Comparison of ENCODE assay signal across 8 mouse cellular contexts in the genomic region with DNA sequence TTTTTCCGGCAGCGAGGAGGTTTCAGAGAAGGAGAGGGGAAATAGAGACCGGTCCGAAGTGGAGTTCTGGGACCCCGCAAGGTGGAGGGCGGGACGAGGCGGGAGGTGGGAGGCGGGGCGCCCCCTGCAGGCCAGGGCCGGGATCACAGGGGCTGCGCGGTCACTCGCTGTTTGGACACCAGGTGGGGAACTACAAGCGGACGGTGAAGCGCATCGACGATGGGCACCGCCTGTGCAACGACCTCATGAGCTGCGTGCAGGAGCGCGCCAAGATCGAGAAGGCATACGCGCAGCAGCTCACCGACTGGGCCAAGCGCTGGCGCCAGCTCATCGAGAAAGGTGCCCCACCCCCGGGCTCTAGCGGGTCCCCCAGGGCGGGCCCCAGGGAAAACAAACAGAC. TPM values are rescaled to one million over a fixed set of nuclear protein-coding genes. Genes with fewer than 3 reads are reported as not detected.
DNase-seq lines count a peak whose midpoint lies in the region; ATAC-seq lines count a peak whose summit lies in the region.

No protein-coding gene starts in this region.

- no peak for ATAC-seq in frontal cortex, adult (ENCODE audit: low TSS enrichment)

- intact Hi-C loops in gastrocnemius, postnatal 36 days (cut with DNase I), result no loop called here

- DNase-seq in ovary, postnatal 14 days (ENCODE audit: low spot score), result peak; percentile 58
- no peak for DNase-seq in ovary, adult 18-20 months (ENCODE audit: low spot score)
- DNase-seq in cerebellum, postnatal 10 days, result peak; percentile 82 to 85
- peak; percentile 14 to 32 for DNase-seq in gastrocnemius, postnatal 36 days
- DNase-seq in kidney, adult 9 months, result peak; percentile 39
- DNase-seq in lung, postnatal 10 days, result peak; percentile 64
- peak; percentile 10 for DNase-seq in skeletal muscle tissue, adult 2 months (ENCODE audit: low read depth, low spot score)

RNA-seq across cellular contexts. Expression of gene Spdef, which starts 26.2 kb away (rescaled TPM):
- not detected for total RNA-seq in gastrocnemius, postnatal 36 days (2021)

RNA-seq across cellular contexts. Expression of gene Pacsin1, which starts 47.2 kb away (rescaled TPM):
- under 1 TPM; 0.18 to 0.59 TPM for total RNA-seq in gastrocnemius, postnatal 36 days (2021)
